Mouse (Mus musculus): Measurements from ENCODE around the gene Erc1.

- no peak for TF ChIP-seq CTCF (IDR thresholded peaks at IDR 0.05; ENCODE audit: low read depth)
- TF ChIP-seq EP300 (IDR thresholded peaks at IDR 0.05; ENCODE audit: low read depth), result no peak
Observed at GRCm38 (mm10) chr6:119829951-119830350, 18.0 kb downstream of the Erc1 start.

All from liver, postnatal 0 days (tissue).